Mouse (Mus musculus): ENCODE measurements around the gene Gm7102. TPM values are rescaled to one million over a fixed set of nuclear protein-coding genes. Genes with fewer than 3 reads are reported as not detected.
"Not testable (repeated sequence)": the region's sequence is repeated elsewhere in the genome, so short reads cannot be mapped to it uniquely, and the experiment has no call there.

The Gm7102 gene
- 0.29 TPM in 1 of 2 replicates, not detected in the other for polyA plus RNA-seq (2015; fragmentation: Nextera tagmentation; extraction: Ambion mirVana)

GRCm38 (mm10) chr19:61175756-61176324 lies at the start of gene Gm7102:
Gene Gm7102, minus strand, starts transcription at chr19:61176309.
- WGBS, result 36% methylated on average over 39 of the region's 39 CpGs
- Histone ChIP-seq H3K27me3 (peaks cover 9% of the 10 kb centered on the region; the same call in 1 of the 2 replicates), H3K9ac (peak within 1 kb of the TSS; percentile 49; the same call in 1 of the 2 replicates), H3K36me3 (no peaks in the 10 kb centered on the region), H3K4me3 (peak within 1 kb of the TSS; percentile 39), H3K27ac (no peak within 1 kb of the TSS), H3K9me3 (peaks cover 3% of the 10 kb centered on the region; the same call in 1 of the 2 replicates), H3K4me2 (peak within 1 kb of the TSS; percentile 56), H3K4me1 (no peaks in the 10 kb centered on the region)
- ATAC-seq (ENCODE audit: insufficient number of reproducible peaks, insufficient read depth, low FRiP score, low TSS enrichment, low read depth), result no peak

- H3K27me3 ChIP-seq, result no peaks in the 10 kb centered on the region
- WGBS, result 28% methylated on average over 53 of the region's 53 CpGs
- H3K4me3 ChIP-seq, result peak overlapping the region; percentile 59
- H3K9ac ChIP-seq, result no peak overlapping the region
- ATAC-seq (ENCODE audit: insufficient number of reproducible peaks, insufficient read depth, low FRiP score, low TSS enrichment, low read depth), result no peak; the same call in 1 of the 2 replicates
- no peak overlapping the region for H3K27ac ChIP-seq
- H3K36me3 ChIP-seq, result no peaks in the 10 kb centered on the region
- no peaks in the 10 kb centered on the region; the same call in 1 of the 2 replicates for H3K4me1 ChIP-seq
- peak overlapping the region; percentile 65 for H3K4me2 ChIP-seq
- H3K9me3 ChIP-seq, result 0 out of 2 replicates have a peak, but pooled peaks cover 4% of the 10 kb centered on the region
Measured at GRCm38 (mm10) chr19:61224678-61225525, 48.8 kb upstream of the Gm7102 start.

- H3K4me2 ChIP-seq, result no peak overlapping the region
- H3K9me3 ChIP-seq, result 0 out of 2 replicates have a peak, but pooled peaks cover 4% of the 10 kb centered on the region
- no peaks in the 10 kb centered on the region for H3K27me3 ChIP-seq
- H3K4me3 ChIP-seq, result no peak overlapping the region
- ATAC-seq (ENCODE audit: insufficient number of reproducible peaks, insufficient read depth, low FRiP score, low TSS enrichment, low read depth), result no peak
- 89% methylated on average over 6 of the region's 6 CpGs for WGBS
- H3K9ac ChIP-seq, result no peak overlapping the region
- no peaks in the 10 kb centered on the region for H3K36me3 ChIP-seq
- no peaks in the 10 kb centered on the region; the same call in 1 of the 2 replicates for H3K4me1 ChIP-seq
- no peak overlapping the region for H3K27ac ChIP-seq
Measured at GRCm38 (mm10) chr19:61223706-61224328, 47.7 kb upstream of the Gm7102 start.

GRCm38 (mm10) chr19:61207506-61207905 lies 31.4 kb upstream of the Gm7102 start:
- H3K9me3 ChIP-seq; H3K9ac ChIP-seq; ATAC-seq (ENCODE audit: insufficient number of reproducible peaks, insufficient read depth, low FRiP score, low TSS enrichment, low read depth); H3K4me2 ChIP-seq; H3K27me3 ChIP-seq; H3K36me3 ChIP-seq; H3K27ac ChIP-seq; H3K4me3 ChIP-seq; H3K4me1 ChIP-seq: not testable (repeated sequence)
- WGBS, result 83% methylated on average over 6 of the region's 6 CpGs

GRCm38 (mm10) chr19:61199836-61200235 lies 23.7 kb upstream of the Gm7102 start:
- H3K4me3 ChIP-seq, result no peak overlapping the region
- no peaks in the 10 kb centered on the region for H3K4me1 ChIP-seq
- H3K27ac ChIP-seq, result no peak overlapping the region
- H3K4me2 ChIP-seq, result no peak overlapping the region
- H3K9me3 ChIP-seq, result no peaks in the 10 kb centered on the region
- no peak for ATAC-seq (ENCODE audit: insufficient number of reproducible peaks, insufficient read depth, low FRiP score, low TSS enrichment, low read depth)
- H3K9ac ChIP-seq, result no peak overlapping the region
- WGBS, result 16% methylated on average over 10 of the region's 10 CpGs
- H3K27me3 ChIP-seq, result no peaks in the 10 kb centered on the region
- H3K36me3 ChIP-seq, result no peaks in the 10 kb centered on the region

GRCm38 (mm10) chr19:61199316-61199715 lies 23.2 kb upstream of the Gm7102 start:
- H3K4me1 ChIP-seq, result no peaks in the 10 kb centered on the region
- no peak overlapping the region for H3K9ac ChIP-seq
- no peak overlapping the region for H3K4me3 ChIP-seq
- no peaks in the 10 kb centered on the region for H3K27me3 ChIP-seq
- 12% methylated on average over 13 of the region's 13 CpGs for WGBS
- H3K9me3 ChIP-seq, result no peaks in the 10 kb centered on the region
- H3K36me3 ChIP-seq, result no peaks in the 10 kb centered on the region
- no peak overlapping the region for H3K4me2 ChIP-seq
- ATAC-seq (ENCODE audit: insufficient number of reproducible peaks, insufficient read depth, low FRiP score, low TSS enrichment, low read depth), result no peak
- no peak overlapping the region for H3K27ac ChIP-seq

- H3K4me2 ChIP-seq; H3K27ac ChIP-seq; ATAC-seq (ENCODE audit: insufficient number of reproducible peaks, insufficient read depth, low FRiP score, low TSS enrichment, low read depth); H3K9ac ChIP-seq; H3K4me1 ChIP-seq; H3K36me3 ChIP-seq; H3K27me3 ChIP-seq; H3K4me3 ChIP-seq: not testable (repeated sequence)
- H3K9me3 ChIP-seq, result peaks cover 24% of the 10 kb centered on the region
- WGBS, result 79% methylated on average over 2 of the region's 2 CpGs
Measured at GRCm38 (mm10) chr19:61183590-61183989, 7.5 kb upstream of the Gm7102 start, which contains the start of gene Gm6020. Gene Gm6020, plus strand, starts transcription at chr19:61183890.

- Histone ChIP-seq H3K4me3 (peak overlapping the region; percentile 43), H3K27me3 (peaks cover 17% of the 10 kb centered on the region), H3K9me3 (no peaks in the 10 kb centered on the region), H3K27ac (no peak overlapping the region), H3K9ac (peak overlapping the region; percentile 61), H3K4me1 (peaks cover 4% of the 10 kb centered on the region; the same call in 1 of the 2 replicates), H3K36me3 (no peaks in the 10 kb centered on the region), H3K4me2 (peak overlapping the region; percentile 73)
- ATAC-seq (ENCODE audit: insufficient number of reproducible peaks, insufficient read depth, low FRiP score, low TSS enrichment, low read depth), result peak; percentile 20; the same call in 1 of the 2 replicates
- WGBS, result 7% methylated on average over 27 of the region's 27 CpGs
Measured at GRCm38 (mm10) chr19:61151701-61152420, 24.2 kb downstream of the Gm7102 start.

- peak overlapping the region; percentile 61 for H3K9ac ChIP-seq
Measured at GRCm38 (mm10) chr19:61151372-61151700, 24.8 kb downstream of the Gm7102 start.

GRCm38 (mm10) chr19:61141299-61141698 lies 34.8 kb downstream of the Gm7102 start:
- WGBS, result 19% methylated on average over 4 of the region's 4 CpGs
- Histone ChIP-seq H3K9me3 (no peaks in the 10 kb centered on the region), H3K4me1 (peaks cover 11% of the 10 kb centered on the region), H3K4me3 (peak overlapping the region; percentile 82), H3K36me3 (peaks cover 5% of the 10 kb centered on the region; the same call in 1 of the 2 replicates), H3K27ac (no peak overlapping the region), H3K4me2 (peak overlapping the region; percentile 69), H3K9ac (peak overlapping the region; percentile 92), H3K27me3 (0 out of 2 replicates have a peak, but pooled peaks cover 2% of the 10 kb centered on the region)
- no peak for ATAC-seq (ENCODE audit: insufficient number of reproducible peaks, insufficient read depth, low FRiP score, low TSS enrichment, low read depth)

More at GRCm38 (mm10) chr19:61151372-61151700, 24.8 kb downstream of the Gm7102 start:
- H3K4me3 ChIP-seq, result peak overlapping the region; percentile 43
- H3K27ac ChIP-seq, result no peak overlapping the region
- H3K27me3 ChIP-seq, result peaks cover 17% of the 10 kb centered on the region
- H3K36me3 ChIP-seq, result no peaks in the 10 kb centered on the region
- H3K9me3 ChIP-seq, result no peaks in the 10 kb centered on the region
- H3K4me2 ChIP-seq, result peak overlapping the region; percentile 73
- 7% methylated on average over 8 of the region's 8 CpGs for WGBS
- peaks cover 4% of the 10 kb centered on the region; the same call in 1 of the 2 replicates for H3K4me1 ChIP-seq
- ATAC-seq (ENCODE audit: insufficient number of reproducible peaks, insufficient read depth, low FRiP score, low TSS enrichment, low read depth), result 0 out of 2 replicates have a peak, but pooled peaks have one; percentile 10
